Mouse (Mus musculus) brain, adult 2 months (tissue): ENCODE results near the gene Ctc1.

Experiments
- DNase-seq: peaks from one replicate; pipeline ENCODE4 v3.0.0; 2011; ENCODE audit warnings: low read depth, low spot score

The Ctc1 gene

GRCm38 (mm10) chr11:69066956-69067355 is 51.2 kb downstream of the Ctc1 start:
- DNase-seq = peak; percentile 95

GRCm38 (mm10) chr11:69067601-69068000 is 51.9 kb downstream of the Ctc1 start:
- peak; percentile 25 for DNase-seq

- no peak for DNase-seq
Measured at GRCm38 (mm10) chr11:69070093-69070492, 54.4 kb downstream of the Ctc1 start.

GRCm38 (mm10) chr11:69070590-69071222 is 55.0 kb downstream of the Ctc1 start, which contains the start of gene Tmem107:
Tmem107 (plus strand) TSS chr11:69070806.
- DNase-seq = peak; percentile 99

GRCm38 (mm10) chr11:69071262-69071661 is 55.6 kb downstream of the Ctc1 start:
- DNase-seq = peak; percentile 39

- DNase-seq = no peak
Measured at GRCm38 (mm10) chr11:69072234-69072633, 56.5 kb downstream of the Ctc1 start.

GRCm38 (mm10) chr11:69072666-69073064 is 57.0 kb downstream of the Ctc1 start:
- DNase-seq = no peak

GRCm38 (mm10) chr11:69073065-69073888 is 57.6 kb downstream of the Ctc1 start:
- DNase-seq = peak; percentile 98

GRCm38 (mm10) chr11:69073951-69074775 is 58.5 kb downstream of the Ctc1 start:
- peak; percentile 75 for DNase-seq

GRCm38 (mm10) chr11:69074776-69075069 is 59.0 kb downstream of the Ctc1 start:
- DNase-seq = no peak

GRCm38 (mm10) chr11:69075764-69076479 is 60.2 kb downstream of the Ctc1 start:
- DNase-seq = no peak

GRCm38 (mm10) chr11:69076572-69076971 is 60.9 kb downstream of the Ctc1 start:
- peak; percentile 43 for DNase-seq

- DNase-seq = no peak
Measured at GRCm38 (mm10) chr11:69077316-69077715, 61.6 kb downstream of the Ctc1 start.

- no peak for DNase-seq
Measured at GRCm38 (mm10) chr11:69078041-69078440, 62.3 kb downstream of the Ctc1 start.

- DNase-seq = no peak
Measured at GRCm38 (mm10) chr11:69078805-69079438, 63.2 kb downstream of the Ctc1 start.

GRCm38 (mm10) chr11:69080102-69080854 is 64.6 kb downstream of the Ctc1 start:
- no peak for DNase-seq

GRCm38 (mm10) chr11:69080855-69081222 is 65.1 kb downstream of the Ctc1 start:
- no peak for DNase-seq

GRCm38 (mm10) chr11:69081613-69082012 is 65.9 kb downstream of the Ctc1 start:
- DNase-seq = no peak

- DNase-seq = no peak
Measured at GRCm38 (mm10) chr11:69085608-69086007, 69.9 kb downstream of the Ctc1 start.
